Mouse (Mus musculus): ENCODE measurements around the gene Sh3bgrl2.

Sh3bgrl2 gene

DNA sequence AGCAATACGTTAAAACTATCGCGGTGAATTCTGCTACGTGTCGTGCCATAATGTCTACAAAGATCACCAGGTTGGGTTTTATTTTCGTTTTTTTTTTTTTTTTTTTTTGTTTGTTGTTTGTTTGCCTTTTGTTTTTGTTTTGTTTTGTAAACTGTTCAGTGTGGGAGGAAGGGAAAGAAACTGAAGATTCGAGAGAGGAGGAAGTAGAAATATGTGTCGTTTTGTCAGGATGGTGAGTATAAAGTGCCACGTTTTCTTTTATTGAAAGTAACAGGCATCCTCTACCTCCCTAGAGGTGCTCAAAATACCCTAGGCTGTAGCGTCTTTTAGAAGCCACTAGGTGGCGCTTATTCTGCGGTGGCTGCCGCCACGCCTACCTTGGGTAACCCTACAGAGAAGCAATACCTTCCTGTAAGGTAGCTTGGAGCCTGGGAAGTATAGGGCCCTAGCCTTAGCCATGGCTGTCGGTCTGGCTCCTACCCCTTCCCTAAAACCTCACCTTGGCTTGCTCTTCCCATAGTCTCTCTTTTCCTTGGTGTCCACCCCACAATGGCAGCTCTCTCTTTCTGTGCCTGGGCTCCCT lies 104.6 kb downstream of the Sh3bgrl2 start:
- in situ Hi-C loops (cut with MboI; ENCODE audit: low pct_unique_long_range_greater_than_20kb in 1 of 2, low sequenced_read_pairs in 2 of 2, unreplicated experiment in 1 of 2), result no loop called here

DNA sequence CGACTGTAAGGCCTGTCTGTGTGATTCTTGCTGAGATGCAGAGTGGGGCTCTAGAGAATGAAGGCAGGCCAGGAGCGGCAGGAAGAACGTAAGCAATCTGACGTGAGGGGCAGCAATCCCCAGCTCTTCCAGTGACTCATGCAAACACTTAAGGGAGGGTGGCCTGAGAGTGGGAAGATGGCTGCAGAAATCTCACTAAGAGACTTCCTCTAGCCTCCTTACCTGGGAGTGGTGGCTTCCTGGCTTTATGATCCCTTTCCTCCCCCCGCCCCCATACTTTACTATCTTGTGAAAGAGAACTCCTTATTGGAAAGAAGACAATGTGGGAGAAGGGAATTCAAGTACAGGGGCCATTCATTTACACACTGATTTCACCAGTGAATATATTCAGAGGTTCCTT lies 106.5 kb downstream of the Sh3bgrl2 start:
- in situ Hi-C loops (cut with MboI; ENCODE audit: low pct_unique_long_range_greater_than_20kb in 1 of 2, low sequenced_read_pairs in 2 of 2, unreplicated experiment in 1 of 2), result no loop called here

DNA sequence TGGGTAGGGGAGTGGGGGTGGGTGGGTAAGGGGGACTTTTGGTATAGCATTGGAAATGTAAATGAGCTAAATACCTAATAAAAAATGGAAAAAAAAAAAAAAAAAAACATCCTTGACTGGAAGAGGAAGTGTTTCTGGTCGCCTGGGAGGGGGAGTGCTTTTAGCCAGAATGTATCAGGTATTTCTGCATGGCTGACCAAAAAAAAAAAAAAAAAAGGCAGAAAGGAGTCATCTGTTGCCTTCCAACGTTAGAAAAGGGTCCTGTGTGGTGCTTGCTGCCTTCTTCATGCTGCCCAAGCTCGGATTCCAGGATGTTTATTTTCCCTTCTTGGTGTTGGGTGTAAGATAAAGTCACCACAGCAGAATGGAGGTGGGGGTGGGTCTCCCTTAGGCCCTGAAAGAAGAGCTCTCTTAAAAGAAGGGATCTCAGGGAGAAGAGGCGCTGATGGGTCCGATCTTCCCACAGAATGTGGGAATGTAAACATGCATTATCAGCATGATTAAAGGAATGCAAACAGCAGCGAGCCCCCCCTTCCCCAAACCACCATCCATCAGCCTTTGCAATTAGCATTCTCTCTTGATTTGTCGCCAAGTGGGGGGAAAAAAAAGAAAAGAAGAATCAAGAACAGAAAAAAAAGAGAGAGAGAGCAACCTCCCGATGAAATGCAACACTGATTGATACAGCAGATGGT lies 109.0 kb downstream of the Sh3bgrl2 start:
- in situ Hi-C loops (cut with MboI; ENCODE audit: low pct_unique_long_range_greater_than_20kb in 1 of 2, low sequenced_read_pairs in 2 of 2, unreplicated experiment in 1 of 2), result no loop called here

DNA sequence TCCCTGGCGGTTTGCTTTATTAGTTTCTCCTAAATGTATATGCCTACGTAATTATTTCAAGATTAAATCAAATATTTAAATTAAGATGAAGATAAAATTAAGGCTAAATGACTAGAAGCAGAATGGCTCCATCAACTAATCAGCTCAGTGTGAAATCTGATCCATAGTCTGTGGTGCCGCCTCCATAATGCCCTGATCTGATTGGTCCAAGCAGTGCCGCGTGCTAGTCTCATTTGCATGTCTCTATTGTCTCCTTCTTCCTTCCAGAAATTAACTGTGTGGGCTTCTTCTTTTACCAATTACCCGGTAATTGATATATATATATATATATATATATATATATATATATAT lies 109.5 kb downstream of the Sh3bgrl2 start:
- in situ Hi-C loops (cut with MboI; ENCODE audit: low pct_unique_long_range_greater_than_20kb in 1 of 2, low sequenced_read_pairs in 2 of 2, unreplicated experiment in 1 of 2), result no loop called here

GRCm38 (mm10) chr9:83659081-83659480 lies 111.0 kb downstream of the Sh3bgrl2 start:
- in situ Hi-C loops (cut with MboI; ENCODE audit: low pct_unique_long_range_greater_than_20kb in 1 of 2, low sequenced_read_pairs in 2 of 2, unreplicated experiment in 1 of 2), result no loop called here

- in situ Hi-C loops (cut with MboI; ENCODE audit: low pct_unique_long_range_greater_than_20kb in 1 of 2, low sequenced_read_pairs in 2 of 2, unreplicated experiment in 1 of 2), result no loop called here
Measured at GRCm38 (mm10) chr9:83661811-83662210, 113.7 kb downstream of the Sh3bgrl2 start.

DNA sequence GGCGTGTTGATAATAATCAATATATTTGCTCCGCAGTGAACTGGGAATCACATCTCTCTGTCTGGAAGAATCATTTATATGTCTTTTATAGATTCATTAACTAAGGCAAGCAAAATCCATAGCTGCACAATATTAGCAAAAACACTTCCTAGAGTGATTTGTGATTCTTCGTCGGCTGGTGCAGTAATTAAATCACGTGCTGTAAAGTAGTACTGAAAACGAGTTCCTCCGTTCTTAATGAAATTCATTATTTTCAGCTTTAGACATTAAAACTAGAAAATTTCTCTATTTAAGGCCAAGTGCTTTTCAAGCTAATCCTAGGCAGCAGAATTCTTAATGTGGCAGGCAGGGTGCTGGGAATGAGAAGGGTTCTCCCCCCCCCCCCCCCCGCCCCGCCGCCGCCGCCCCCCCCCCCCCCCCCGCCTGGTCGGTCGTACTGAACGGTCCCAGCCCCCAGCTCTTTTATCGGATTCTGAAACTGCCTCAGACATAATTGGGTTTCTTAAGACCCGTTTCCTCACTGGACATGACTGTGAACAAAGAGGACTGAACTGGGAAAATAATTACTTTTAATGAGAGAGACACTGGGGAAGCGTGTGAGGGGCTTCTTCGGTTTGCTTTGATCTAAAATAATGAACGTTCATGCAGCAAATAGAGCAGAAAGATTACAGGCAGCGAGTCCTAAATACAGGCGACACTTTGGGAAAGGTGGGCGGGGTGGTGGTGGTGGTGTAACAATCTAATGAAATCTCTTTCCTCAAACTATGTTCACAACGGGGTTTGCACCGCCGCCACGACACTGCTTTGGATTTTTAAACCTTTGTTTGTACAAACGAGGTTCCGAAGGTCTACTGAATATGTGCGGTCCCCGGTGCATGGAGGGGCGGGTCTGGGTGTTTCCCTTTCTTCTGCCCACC lies 116.1 kb downstream of the Sh3bgrl2 start:
- in situ Hi-C loops (cut with MboI; ENCODE audit: low pct_unique_long_range_greater_than_20kb in 1 of 2, low sequenced_read_pairs in 2 of 2, unreplicated experiment in 1 of 2), result no loop called here

DNA sequence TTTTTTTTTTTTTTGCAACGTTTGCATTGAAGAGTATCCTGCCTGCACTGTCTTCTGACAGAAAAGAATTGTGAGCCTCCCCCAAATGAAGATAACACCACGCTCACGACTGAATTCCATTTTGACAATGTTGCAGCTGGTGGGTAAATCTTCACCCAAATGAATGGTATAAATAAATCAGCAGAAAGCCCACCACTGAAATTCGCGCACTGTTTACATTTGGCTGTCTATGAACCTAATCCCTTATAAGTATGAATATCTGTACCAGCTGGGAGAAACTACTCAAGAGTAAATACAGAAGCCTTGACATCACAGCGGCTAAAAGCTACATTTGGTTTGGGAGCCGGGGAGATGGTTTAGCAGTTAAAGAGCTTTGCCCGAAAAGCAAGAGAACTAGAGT lies 116.8 kb downstream of the Sh3bgrl2 start:
- in situ Hi-C loops (cut with MboI; ENCODE audit: low pct_unique_long_range_greater_than_20kb in 1 of 2, low sequenced_read_pairs in 2 of 2, unreplicated experiment in 1 of 2), result no loop called here

- in situ Hi-C loops (cut with MboI; ENCODE audit: low pct_unique_long_range_greater_than_20kb in 1 of 2, low sequenced_read_pairs in 2 of 2, unreplicated experiment in 1 of 2), result no loop called here
Measured at GRCm38 (mm10) chr9:83667031-83667430, 118.9 kb downstream of the Sh3bgrl2 start.

- in situ Hi-C loops (cut with MboI; ENCODE audit: low pct_unique_long_range_greater_than_20kb in 1 of 2, low sequenced_read_pairs in 2 of 2, unreplicated experiment in 1 of 2), result no loop called here
Measured at GRCm38 (mm10) chr9:83679626-83680025, 131.5 kb downstream of the Sh3bgrl2 start.

- in situ Hi-C loops (cut with MboI; ENCODE audit: low pct_unique_long_range_greater_than_20kb in 1 of 2, low sequenced_read_pairs in 2 of 2, unreplicated experiment in 1 of 2), result no loop called here
Measured at GRCm38 (mm10) chr9:83681661-83682655, 133.8 kb downstream of the Sh3bgrl2 start.

DNA sequence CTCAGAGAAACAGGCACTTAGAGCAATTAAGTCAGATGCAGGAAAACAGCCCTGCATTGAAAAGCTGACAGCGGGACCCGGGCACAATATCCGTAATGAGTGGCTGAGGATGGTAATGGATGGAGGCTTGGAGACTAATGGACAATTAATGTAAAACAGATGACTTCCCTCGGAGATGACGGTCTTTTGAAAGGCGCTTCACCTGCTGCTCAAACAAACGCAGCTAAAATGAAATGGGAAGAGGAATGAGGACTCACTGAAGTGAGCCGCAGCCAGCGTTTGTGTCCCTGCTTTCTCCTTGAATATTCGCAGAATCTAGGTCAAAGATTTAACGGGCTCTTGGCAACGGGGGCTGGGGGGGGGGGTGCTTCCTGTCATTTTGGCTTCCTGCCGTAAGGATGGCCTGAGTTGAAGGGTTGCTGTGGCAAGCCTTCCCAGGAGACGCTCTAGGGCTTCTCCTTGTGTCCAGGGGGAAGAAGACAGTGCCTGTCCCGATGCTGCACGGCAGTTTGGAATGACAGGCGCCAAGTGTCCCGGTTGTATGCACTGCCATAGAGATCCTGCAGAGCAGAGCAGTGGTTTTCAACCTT lies 138.5 kb downstream of the Sh3bgrl2 start:
- in situ Hi-C loops (cut with MboI; ENCODE audit: low pct_unique_long_range_greater_than_20kb in 1 of 2, low sequenced_read_pairs in 2 of 2, unreplicated experiment in 1 of 2), result no loop called here

DNA sequence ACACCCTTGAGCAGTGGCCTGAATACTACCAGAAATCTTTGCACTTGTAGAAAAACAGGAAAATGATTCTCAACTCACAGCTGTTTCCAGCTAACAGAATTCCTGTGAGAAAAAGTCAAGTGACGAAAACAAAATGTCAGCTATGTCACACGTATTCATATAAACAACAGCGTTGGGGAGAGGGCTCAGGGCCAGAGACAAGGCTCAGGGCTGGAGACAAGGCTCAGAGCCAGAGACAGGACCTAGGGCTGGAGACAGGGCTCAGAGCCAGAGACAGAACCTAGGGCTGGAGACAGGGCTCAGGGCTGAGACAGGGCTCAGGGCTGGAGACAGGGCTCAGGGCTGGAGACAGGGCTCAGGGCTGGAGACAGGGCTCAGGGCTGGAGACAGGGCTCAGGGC lies 139.8 kb downstream of the Sh3bgrl2 start:
- in situ Hi-C loops (cut with MboI; ENCODE audit: low pct_unique_long_range_greater_than_20kb in 1 of 2, low sequenced_read_pairs in 2 of 2, unreplicated experiment in 1 of 2), result no loop called here

Data from mouse embryonic stem cell (cell line).